ENCODE assay signal across 8 mouse cellular contexts in genomic region chr11:7210343-7210742, GRCm38 (mm10). TPM values are rescaled to one million over a fixed set of nuclear protein-coding genes. Genes with fewer than 3 reads are reported as not detected.
A peak's percentile ranks its signal among the peaks of the same experiment; 100 is the strongest.
DNase-seq lines count a peak whose midpoint lies in the region; ATAC-seq and TF ChIP-seq lines count a peak whose summit lies in the region.

No protein-coding gene starts in this region.

- peaks cover 34% of the 10 kb centered on the region for H3K27me3 ChIP-seq in heart, embryonic 12.5 days (replicated peaks)
- H3K27me3 ChIP-seq in intestine, postnatal 0 days (replicated peaks; ENCODE audit: control insufficient read depth, insufficient read depth, low read length), result peaks cover 39% of the 10 kb centered on the region

- intact Hi-C loops in left cerebral cortex, postnatal 25 days (cut with DNase I), result loop anchor here (2.0 to 10.0 kb wide), 3 partner anchors 357 to 1092 kb away; no protein-coding TSS in a partner anchor

- no peaks in the 10 kb centered on the region for H3K36me3 ChIP-seq in heart, embryonic 12.5 days
- no peaks in the 10 kb centered on the region for H3K36me3 ChIP-seq in intestine, postnatal 0 days (ENCODE audit: control insufficient read depth, insufficient read depth)

- WGBS in heart, embryonic 12.5 days, result 26% methylated on average over 6 of the region's 6 CpGs
- 14% methylated on average over 6 of the region's 6 CpGs for WGBS in intestine, postnatal 0 days

- H3K27ac ChIP-seq in heart, embryonic 12.5 days (ENCODE audit: poor library complexity, severe bottlenecking), result no peak overlapping the region
- no peak overlapping the region for H3K27ac ChIP-seq in intestine, postnatal 0 days (ENCODE audit: low read depth, low read length)

- no peaks in the 10 kb centered on the region for H3K9me3 ChIP-seq in heart, embryonic 12.5 days (replicated peaks)
- no peaks in the 10 kb centered on the region for H3K9me3 ChIP-seq in intestine, postnatal 0 days (ENCODE audit: control insufficient read depth)

- peak; percentile 66 to 84 for DNase-seq in heart, adult 18-20 months
- DNase-seq in cerebellum, adult 9-11 months, result peak; percentile 36
- DNase-seq in gastrocnemius, adult 18-20 months (ENCODE audit: low spot score), result peak; percentile 65
- peak; percentile 77 to 80 for DNase-seq in left cerebral cortex, postnatal 25 days (ENCODE audit: low spot score in 2 of 2)
- DNase-seq in neural tube, embryonic 10.5 days (ENCODE audit: extremely low spot score, low spot score), result peak; percentile 85
- DNase-seq in thymus, postnatal 0 days (ENCODE audit: low spot score), result peak; percentile 54

- peaks cover 18% of the 10 kb centered on the region for H3K4me1 ChIP-seq in heart, embryonic 12.5 days (replicated peaks)
- H3K4me1 ChIP-seq in intestine, postnatal 0 days (replicated peaks; ENCODE audit: control insufficient read depth, insufficient read depth, low read length), result no peaks in the 10 kb centered on the region

- H3K4me3 ChIP-seq in heart, embryonic 12.5 days, result no peak overlapping the region
- no peak overlapping the region for H3K4me3 ChIP-seq in intestine, postnatal 0 days (ENCODE audit: low read depth, low read length)

- TF ChIP-seq CTCF in intestine, postnatal 0 days (IDR thresholded peaks at IDR 0.05; ENCODE audit: low read depth), result peak; percentile 91

- H3K9ac ChIP-seq in heart, embryonic 12.5 days, result no peak overlapping the region
- H3K9ac ChIP-seq in intestine, postnatal 0 days (ENCODE audit: low read depth, low read length), result no peak overlapping the region

- H3K4me2 ChIP-seq in heart, embryonic 12.5 days, result no peak overlapping the region
- no peak overlapping the region for H3K4me2 ChIP-seq in intestine, postnatal 0 days (replicated peaks; ENCODE audit: low read depth)

- no peak for ATAC-seq in heart, embryonic 12.5 days (ENCODE audit: insufficient number of reproducible peaks, low FRiP score)
- no peak for ATAC-seq in intestine, postnatal 0 days

RNA-seq across cellular contexts. Expression of gene Igfbp3, which starts 3.4 kb away (rescaled TPM):
- total RNA-seq in heart, adult 18-20 months (2021), result 10 to 100 TPM; 25.5 to 40.3 TPM
- 24.4 and 24.6 TPM in 2 replicates for polyA plus RNA-seq in heart, embryonic 12.5 days (2016; fragmentation: Nextera tagmentation; extraction: Ambion mirVana)
- total RNA-seq in gastrocnemius, adult 18-20 months (2021), result 10 to 100 TPM; 12.0 to 13.4 TPM
- 52.7 and 57.1 TPM in 2 replicates for polyA plus RNA-seq in intestine, postnatal 0 days (2015; fragmentation: Nextera tagmentation; extraction: Ambion mirVana)
- 10 to 100 TPM; 11.8 to 14.4 TPM for total RNA-seq in left cerebral cortex, postnatal 25 days (2021)
- 28.2 and 30.6 TPM in 2 replicates for polyA plus RNA-seq in thymus, postnatal 0 days (2015; fragmentation: Nextera tagmentation; extraction: Ambion mirVana)

RNA-seq across cellular contexts. Expression of gene Igfbp1, which starts 12.8 kb away (rescaled TPM):
- total RNA-seq in heart, adult 18-20 months (2021), result not detected
- 0.17 and 0.61 TPM in 2 replicates for polyA plus RNA-seq in heart, embryonic 12.5 days (2016; fragmentation: Nextera tagmentation; extraction: Ambion mirVana)
- not detected for total RNA-seq in gastrocnemius, adult 18-20 months (2021)
- 0.12 TPM in 1 of 2 replicates, not detected in the other for polyA plus RNA-seq in intestine, postnatal 0 days (2015; fragmentation: Nextera tagmentation; extraction: Ambion mirVana)
- total RNA-seq in left cerebral cortex, postnatal 25 days (2021), result not detected
- polyA plus RNA-seq in thymus, postnatal 0 days (2015; fragmentation: Nextera tagmentation; extraction: Ambion mirVana), result 0.17 and 0.40 TPM in 2 replicates

RNA-seq across cellular contexts. Expression of gene Gm11985, which starts 22.0 kb away (rescaled TPM):
- total RNA-seq in heart, adult 18-20 months (2021), result not detected
- not detected in 2 replicates for polyA plus RNA-seq in heart, embryonic 12.5 days (2016; fragmentation: Nextera tagmentation; extraction: Ambion mirVana)
- total RNA-seq in gastrocnemius, adult 18-20 months (2021), result not detected
- polyA plus RNA-seq in intestine, postnatal 0 days (2015; fragmentation: Nextera tagmentation; extraction: Ambion mirVana), result not detected in 2 replicates
- not detected for total RNA-seq in left cerebral cortex, postnatal 25 days (2021)
- polyA plus RNA-seq in thymus, postnatal 0 days (2015; fragmentation: Nextera tagmentation; extraction: Ambion mirVana), result not detected in 2 replicates
